25 mouse cellular contexts compared by ENCODE assay signal in the genomic region with DNA sequence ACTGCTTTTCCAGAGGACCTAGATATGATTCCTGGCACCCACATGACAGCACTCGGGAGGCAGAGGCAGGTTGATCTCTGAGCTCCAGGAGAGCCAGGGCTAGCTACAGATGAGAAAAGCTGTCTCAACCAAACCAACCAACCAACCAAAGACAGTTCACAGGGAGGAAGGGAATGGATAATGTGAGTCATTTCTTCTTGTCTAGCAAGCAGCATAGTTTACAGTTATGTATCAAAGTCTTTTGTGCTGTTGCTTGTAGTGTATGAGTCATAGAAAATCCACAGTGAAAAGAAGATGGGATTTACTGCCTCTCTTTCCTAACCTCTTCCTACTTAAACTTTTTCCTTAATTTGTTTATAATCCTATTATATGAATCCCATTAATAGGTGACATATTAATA. TPM values are rescaled to one million over a fixed set of nuclear protein-coding genes. Genes with fewer than 3 reads are reported as not detected.
DNase-seq lines count a peak whose midpoint lies in the region; ATAC-seq lines count a peak whose summit lies in the region.
"Had no signal": no experiment of that assay in that cellular context is flagged by ENCODE, and none has a peak within 500 bp of the region (broad histone marks: within the 10 kb centered on the region; RNA-seq: fewer than 3 reads in every experiment).

No protein-coding gene starts in this region.

- WGBS in intestine, embryonic 16.5 days = 94% methylated on average over 1 of the region's 1 CpGs

- H3K27ac ChIP-seq in intestine, embryonic 16.5 days (ENCODE audit: low read length) = no peak overlapping the region
- H3K27ac ChIP-seq: embryonic facial prominence, embryonic 13.5 days; hindbrain, postnatal 0 days; limb, embryonic 15.5 days; liver, embryonic 15.5 days; macrophage had no signal

- 0 out of 2 replicates have a peak, but pooled peaks cover 4% of the 10 kb centered on the region for H3K36me3 ChIP-seq in intestine, embryonic 16.5 days (ENCODE audit: control insufficient read depth, insufficient read depth, low read length)

- DNase-seq in 3T3-L1 (ENCODE audit: low read depth, low spot score) = peak; percentile 85
- DNase-seq in CD4-positive, CD25-positive, alpha-beta regulatory T cell, adult 2 months (ENCODE audit: low read depth, low spot score) = peak; percentile 18
- no peak for DNase-seq in ovary, postnatal 14 days (ENCODE audit: low spot score)
- no peak for DNase-seq in ovary, postnatal 36 days (ENCODE audit: low spot score)
- no peak for DNase-seq in cerebellum, adult 8-10 months
- DNase-seq: adrenal gland, postnatal 25 days; cerebellum, adult 18-20 months; cerebellum, postnatal 25 days; embryo, embryonic 11 days; gastrocnemius, postnatal 10 days; kidney, adult 8-10 months; kidney, postnatal 10 days; left cerebral cortex, postnatal 4 days; right cerebral cortex, postnatal 14 days; spleen, adult 18-20 months; thymus, postnatal 25 days had no signal

- no peak overlapping the region for H3K4me3 ChIP-seq in intestine, embryonic 16.5 days (ENCODE audit: low read length)
- H3K4me3 ChIP-seq: embryonic facial prominence, embryonic 13.5 days; limb, embryonic 15.5 days; liver, embryonic 15.5 days had no signal

- no peak overlapping the region for H3K9ac ChIP-seq in intestine, embryonic 16.5 days (ENCODE audit: low read depth, low read length)
- H3K9ac ChIP-seq: embryonic facial prominence, embryonic 13.5 days; limb, embryonic 15.5 days; liver, embryonic 15.5 days had no signal

- no peaks in the 10 kb centered on the region for H3K27me3 ChIP-seq in intestine, embryonic 16.5 days (replicated peaks; ENCODE audit: control insufficient read depth, insufficient read depth, low read length)
- H3K27me3 ChIP-seq: embryonic facial prominence, embryonic 13.5 days; limb, embryonic 15.5 days; liver, embryonic 15.5 days had no signal

- no peaks in the 10 kb centered on the region for H3K4me1 ChIP-seq in intestine, embryonic 16.5 days (ENCODE audit: control insufficient read depth, insufficient read depth, low read length)
- H3K4me1 ChIP-seq: embryonic facial prominence, embryonic 13.5 days; limb, embryonic 15.5 days had no signal

- no peaks in the 10 kb centered on the region for H3K9me3 ChIP-seq in intestine, embryonic 16.5 days (ENCODE audit: control insufficient read depth, low read length)
- H3K9me3 ChIP-seq: limb, embryonic 15.5 days; liver, embryonic 15.5 days had no signal

- peak; percentile 36 for ATAC-seq in activated CD4-positive, CD25-positive, alpha-beta regulatory T cell, adult 4 months
- ATAC-seq in intestine, embryonic 16.5 days = 0 out of 2 replicates have a peak, but pooled peaks have one; percentile 28
- ATAC-seq: hindbrain, postnatal 0 days had no signal

- H3K4me2 ChIP-seq in intestine, embryonic 16.5 days (ENCODE audit: low read depth, low read length) = no peak overlapping the region
- H3K4me2 ChIP-seq: embryonic facial prominence, embryonic 13.5 days; heart, embryonic 11.5 days; limb, embryonic 15.5 days; liver, embryonic 15.5 days; midbrain, embryonic 11.5 days had no signal

RNA-seq across cellular contexts. Expression of a gene that starts 5.3 kb away (rescaled TPM):
- 10 to 100 TPM; 21.5 to 24.0 TPM for polyA plus RNA-seq in activated CD4-positive, CD25-positive, alpha-beta regulatory T cell, adult 4 months (2017; shearing (Covaris generic))
- 23.9 and 25.3 TPM in 2 replicates for polyA plus RNA-seq in intestine, embryonic 16.5 days (2015; fragmentation: Nextera tagmentation; extraction: Ambion mirVana)

RNA-seq across cellular contexts. Expression of a gene that starts 17.6 kb away (rescaled TPM):
- 10 to 100 TPM; 23.5 TPM for polyA plus RNA-seq in activated CD4-positive, CD25-positive, alpha-beta regulatory T cell, adult 4 months (2017; shearing (Covaris generic))
- polyA plus RNA-seq in intestine, embryonic 16.5 days (2015; fragmentation: Nextera tagmentation; extraction: Ambion mirVana) = 88.2 and 90.5 TPM in 2 replicates

RNA-seq across cellular contexts. Expression of a gene that starts 34.7 kb away (rescaled TPM):
- 10 to 100 TPM; 36.6 to 43.5 TPM for polyA plus RNA-seq in activated CD4-positive, CD25-positive, alpha-beta regulatory T cell, adult 4 months (2017; shearing (Covaris generic))
- 66.9 and 76.8 TPM in 2 replicates for polyA plus RNA-seq in intestine, embryonic 16.5 days (2015; fragmentation: Nextera tagmentation; extraction: Ambion mirVana)

Comparison
In these comparisons a context has a peak if more than half of its experiments do, and no peak if none do; other contexts are left out.
1. DNase-seq: peak in 3T3-L1 (single experiment) and CD4-positive, CD25-positive, alpha-beta regulatory T cell, adult 2 months (single experiment); none in ovary, postnatal 14 days (single experiment), ovary, postnatal 36 days (single experiment) and cerebellum, adult 8-10 months (single experiment).